Mouse (Mus musculus): ENCODE measurements around the gene Gas6. TPM values are rescaled to one million over a fixed set of nuclear protein-coding genes. Genes with fewer than 3 reads are reported as not detected.

The Gas6 gene
- polyA plus RNA-seq, 1 experiment, result 54.0 TPM

DNA sequence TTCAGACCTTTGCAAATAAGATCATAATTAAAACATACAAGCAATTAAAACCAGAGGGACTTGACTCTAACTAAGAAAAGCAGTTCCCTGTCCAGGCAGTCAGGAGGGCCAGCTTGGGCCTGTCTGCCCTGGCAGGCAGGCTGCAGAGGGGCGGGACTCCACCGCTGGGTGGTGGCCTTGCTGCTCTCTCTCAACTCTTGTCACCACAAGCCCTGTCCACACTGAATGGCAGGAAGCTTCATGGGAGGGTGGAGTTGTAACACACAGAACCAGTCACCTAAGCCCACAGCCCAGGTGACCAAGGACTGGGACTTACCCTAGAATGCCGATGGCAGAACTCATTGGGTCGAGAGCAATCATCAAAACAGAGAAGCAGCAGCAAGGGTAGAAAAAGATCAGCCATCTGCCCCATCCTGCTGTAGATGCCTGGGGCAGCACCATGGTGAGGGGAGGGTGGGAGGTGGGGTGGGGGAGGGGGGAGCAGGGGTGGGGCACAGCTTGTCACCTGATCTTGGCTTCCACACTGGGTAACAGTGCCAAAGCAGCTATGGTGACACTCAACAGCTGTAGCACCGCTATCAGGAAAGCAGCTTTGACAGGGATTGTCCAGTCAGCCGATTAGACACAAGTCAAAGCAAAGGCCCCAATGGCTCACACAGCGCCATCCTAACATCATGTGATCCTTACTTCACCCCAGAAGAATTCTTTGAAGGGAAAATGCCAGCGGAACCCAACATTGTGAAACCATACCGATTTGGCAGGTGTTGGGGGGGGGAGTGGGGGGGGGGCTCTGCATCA is 1.9 kb downstream of the Gas6 start:
- H3K36me3 ChIP-seq (ENCODE audit: control insufficient read depth, insufficient read depth, low read length), result no peaks in the 10 kb centered on the region
- no peak for DNase-seq (ENCODE audit: low read depth in 1 of 2, low spot score in 2 of 2)
- no peak overlapping the region for H3K4me3 ChIP-seq (ENCODE audit: extremely low read depth, insufficient read depth, insufficient read length)
- TF ChIP-seq CTCF (IDR thresholded peaks at IDR 0.05; ENCODE audit: extremely low read depth, insufficient read depth, insufficient read length, insufficient replicate concordance) (no peak), POLR2A (IDR thresholded peaks at IDR 0.05; ENCODE audit: low read depth, low read length) (no peak)
- no peaks in the 10 kb centered on the region; the same call in 1 of the 2 replicates for H3K4me1 ChIP-seq (ENCODE audit: control insufficient read depth, insufficient read depth, insufficient read length)
- WGBS, result 63% methylated on average over 9 of the region's 9 CpGs
- H3K27ac ChIP-seq (ENCODE audit: insufficient read depth, low read length), result no peak overlapping the region
- H3K27me3 ChIP-seq (ENCODE audit: control insufficient read depth, insufficient read depth, low read length), result peaks cover 7% of the 10 kb centered on the region

DNA sequence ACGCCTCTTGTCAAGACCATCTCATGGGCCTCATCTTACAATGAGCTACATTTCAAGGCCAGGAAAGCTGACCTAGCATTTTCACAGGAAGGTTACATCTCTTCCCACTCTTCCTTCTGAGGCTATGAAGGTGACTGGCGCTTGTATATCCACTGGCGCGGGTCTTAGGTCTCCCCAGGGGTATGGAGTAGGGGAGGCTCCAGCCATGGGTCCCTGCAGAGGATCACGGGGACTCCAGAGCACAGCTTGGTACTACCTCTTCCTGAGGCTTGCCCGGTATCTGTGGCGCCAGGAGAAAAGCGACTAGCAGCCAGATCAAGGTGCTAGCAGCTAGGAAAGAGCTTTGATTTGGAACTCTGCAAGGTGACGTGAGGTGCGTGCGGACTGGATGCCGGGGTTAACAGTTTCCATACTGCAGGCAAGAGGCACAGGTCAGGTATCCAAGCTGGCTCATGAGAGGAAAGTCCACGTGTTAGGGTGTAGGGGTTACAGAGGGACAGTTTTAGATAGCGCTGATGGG is 2.7 kb downstream of the Gas6 start:
- H3K27ac ChIP-seq (ENCODE audit: insufficient read depth, low read length), result no peak overlapping the region
- peaks cover 7% of the 10 kb centered on the region for H3K27me3 ChIP-seq (ENCODE audit: control insufficient read depth, insufficient read depth, low read length)
- no peak for TF ChIP-seq CTCF (IDR thresholded peaks at IDR 0.05; ENCODE audit: extremely low read depth, insufficient read depth, insufficient read length, insufficient replicate concordance)
- no peak for TF ChIP-seq POLR2A (IDR thresholded peaks at IDR 0.05; ENCODE audit: low read depth, low read length)
- H3K36me3 ChIP-seq (ENCODE audit: control insufficient read depth, insufficient read depth, low read length), result no peaks in the 10 kb centered on the region
- 88% methylated on average over 14 of the region's 14 CpGs for WGBS
- no peak overlapping the region for H3K4me3 ChIP-seq (ENCODE audit: extremely low read depth, insufficient read depth, insufficient read length)
- no peak for DNase-seq (ENCODE audit: low read depth in 1 of 2, low spot score in 2 of 2)
- no peaks in the 10 kb centered on the region; the same call in 1 of the 2 replicates for H3K4me1 ChIP-seq (ENCODE audit: control insufficient read depth, insufficient read depth, insufficient read length)

DNA sequence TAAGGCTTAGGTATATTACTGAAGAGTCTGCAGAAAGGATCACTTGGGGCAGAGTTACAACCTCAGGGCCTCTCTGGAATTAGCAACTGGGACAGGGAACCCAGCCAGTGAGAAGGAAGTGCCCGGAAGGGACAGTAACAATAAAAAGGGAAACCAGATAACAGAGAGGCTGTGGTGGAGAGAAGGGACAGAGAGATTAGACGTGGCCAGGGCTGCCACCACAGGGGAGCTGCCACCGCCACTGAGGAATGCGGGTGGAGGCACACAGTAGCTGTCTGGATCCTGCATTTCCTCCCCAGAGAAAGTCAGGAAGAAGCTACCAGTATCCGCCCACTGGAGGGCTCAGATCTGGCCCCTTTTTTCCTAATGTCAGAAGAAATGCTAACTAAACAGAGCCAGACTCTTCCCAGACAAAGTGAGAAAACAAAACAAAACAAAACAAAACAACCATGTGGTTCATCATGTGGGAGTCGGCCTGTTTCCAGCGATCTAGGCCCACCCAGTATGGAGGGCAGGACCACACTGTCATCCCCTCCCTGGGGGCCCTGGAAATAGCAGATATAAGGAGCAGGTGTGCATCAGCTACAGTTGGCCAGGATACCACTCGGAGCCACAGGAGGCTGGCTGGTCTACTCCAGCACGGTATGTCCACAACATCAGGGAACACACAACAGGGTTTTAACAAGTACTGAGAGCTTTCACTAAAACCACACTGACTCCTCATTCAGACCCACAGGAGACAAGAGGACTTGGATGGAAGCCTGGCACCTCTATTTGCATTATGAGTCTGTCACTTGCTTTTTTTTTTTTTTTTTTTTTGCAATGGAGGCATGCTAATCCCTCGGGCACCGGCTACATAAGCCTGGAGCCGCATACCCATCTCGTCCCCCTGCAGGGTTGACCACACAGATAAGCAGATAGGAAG is 4.0 kb downstream of the Gas6 start:
- TF ChIP-seq POLR2A (IDR thresholded peaks at IDR 0.05; ENCODE audit: low read depth, low read length), result no peak
- Histone ChIP-seq H3K4me3 (ENCODE audit: extremely low read depth, insufficient read depth, insufficient read length) (no peak overlapping the region), H3K27ac (ENCODE audit: insufficient read depth, low read length) (no peak overlapping the region; the same call in 1 of the 2 replicates), H3K27me3 (ENCODE audit: control insufficient read depth, insufficient read depth, low read length) (peaks cover 7% of the 10 kb centered on the region), H3K4me1 (ENCODE audit: control insufficient read depth, insufficient read depth, insufficient read length) (no peaks in the 10 kb centered on the region; the same call in 1 of the 2 replicates), H3K36me3 (ENCODE audit: control insufficient read depth, insufficient read depth, low read length) (no peaks in the 10 kb centered on the region)
- no peak for DNase-seq (ENCODE audit: low read depth in 1 of 2, low spot score in 2 of 2)
- 51% methylated on average over 13 of the region's 13 CpGs for WGBS

GRCm38 (mm10) chr8:13489351-13489750 is 4.9 kb downstream of the Gas6 start:
- TF ChIP-seq POLR2A (IDR thresholded peaks at IDR 0.05; ENCODE audit: low read depth, low read length), result no peak
- TF ChIP-seq CTCF (IDR thresholded peaks at IDR 0.05; ENCODE audit: extremely low read depth, insufficient read depth, insufficient read length, insufficient replicate concordance), result no peak
- Histone ChIP-seq H3K4me1 (ENCODE audit: control insufficient read depth, insufficient read depth, insufficient read length) (no peaks in the 10 kb centered on the region; the same call in 1 of the 2 replicates), H3K36me3 (ENCODE audit: control insufficient read depth, insufficient read depth, low read length) (no peaks in the 10 kb centered on the region), H3K27ac (ENCODE audit: insufficient read depth, low read length) (no peak overlapping the region), H3K27me3 (ENCODE audit: control insufficient read depth, insufficient read depth, low read length) (peaks cover 5% of the 10 kb centered on the region), H3K4me3 (ENCODE audit: extremely low read depth, insufficient read depth, insufficient read length) (no peak overlapping the region)
- DNase-seq (ENCODE audit: low read depth in 1 of 2, low spot score in 2 of 2), result no peak
- WGBS, result 86% methylated on average over 3 of the region's 3 CpGs

DNA sequence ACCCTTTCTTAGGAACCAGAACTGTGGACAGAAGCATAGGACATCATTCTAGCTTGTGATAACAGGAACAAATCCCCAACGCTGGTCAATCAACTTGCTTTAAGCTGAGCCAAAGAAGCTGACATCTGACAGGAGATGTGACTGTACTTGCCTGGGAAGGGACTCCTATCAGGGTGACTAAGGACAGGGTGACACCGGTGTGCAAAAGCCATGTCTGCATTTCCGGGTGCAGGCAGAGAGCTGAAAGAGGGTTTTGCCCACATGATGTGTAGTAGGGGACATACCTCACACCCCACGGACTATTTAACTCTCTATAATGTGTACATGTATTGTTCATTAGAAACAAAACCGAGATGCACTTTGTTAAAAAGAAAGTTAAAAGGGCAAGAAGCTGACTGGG is 11.1 kb downstream of the Gas6 start:
- no peak overlapping the region for H3K27ac ChIP-seq (ENCODE audit: insufficient read depth, low read length)
- no peaks in the 10 kb centered on the region for H3K27me3 ChIP-seq (ENCODE audit: control insufficient read depth, insufficient read depth, low read length)
- no peaks in the 10 kb centered on the region for H3K36me3 ChIP-seq (ENCODE audit: control insufficient read depth, insufficient read depth, low read length)
- no peak for DNase-seq (ENCODE audit: low read depth in 1 of 2, low spot score in 2 of 2)
- WGBS, result 86% methylated on average over 5 of the region's 5 CpGs
- TF ChIP-seq POLR2A (IDR thresholded peaks at IDR 0.05; ENCODE audit: low read depth, low read length) (no peak), CTCF (IDR thresholded peaks at IDR 0.05; ENCODE audit: extremely low read depth, insufficient read depth, insufficient read length, insufficient replicate concordance) (no peak)
- H3K4me3 ChIP-seq (ENCODE audit: extremely low read depth, insufficient read depth, insufficient read length), result no peak overlapping the region
- H3K4me1 ChIP-seq (ENCODE audit: control insufficient read depth, insufficient read depth, insufficient read length), result no peaks in the 10 kb centered on the region

DNA sequence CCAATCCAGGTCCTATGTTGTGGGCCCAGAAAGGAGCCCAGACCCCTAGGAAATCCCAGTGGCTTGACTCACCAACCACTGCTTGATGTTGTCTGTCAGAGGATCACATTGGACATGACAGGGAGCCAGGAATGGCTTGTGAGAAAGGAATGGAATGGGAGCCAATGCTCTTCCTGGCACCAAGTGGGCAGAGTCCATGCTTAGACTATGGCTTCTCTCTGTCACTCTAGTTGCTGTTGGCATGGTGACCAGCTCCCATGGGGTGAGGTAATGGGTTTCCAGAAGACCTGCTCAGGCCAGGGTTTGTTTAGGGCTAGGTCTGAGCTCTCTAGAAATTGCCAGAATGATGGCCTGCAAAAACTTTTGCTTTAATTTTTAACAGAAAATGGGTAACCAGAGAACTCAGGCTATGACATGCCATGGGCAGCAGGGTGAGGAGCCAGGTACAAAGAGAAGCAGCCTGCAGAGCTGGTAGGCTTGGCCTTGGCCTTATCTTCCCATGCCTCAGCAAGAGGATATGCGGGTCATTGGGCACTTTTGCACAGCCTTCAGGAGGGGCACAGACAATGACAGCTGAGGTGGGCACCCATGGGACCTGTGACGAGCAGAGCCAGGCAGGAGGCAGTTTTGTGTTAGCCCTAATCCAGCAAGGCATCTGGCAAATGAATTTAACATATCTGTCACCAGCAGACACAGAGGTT is 12.0 kb downstream of the Gas6 start:
- H3K4me3 ChIP-seq (ENCODE audit: extremely low read depth, insufficient read depth, insufficient read length), result no peak overlapping the region
- no peaks in the 10 kb centered on the region for H3K4me1 ChIP-seq (ENCODE audit: control insufficient read depth, insufficient read depth, insufficient read length)
- no peak for TF ChIP-seq POLR2A (IDR thresholded peaks at IDR 0.05; ENCODE audit: low read depth, low read length)
- no peak for TF ChIP-seq CTCF (IDR thresholded peaks at IDR 0.05; ENCODE audit: extremely low read depth, insufficient read depth, insufficient read length, insufficient replicate concordance)
- no peak for DNase-seq (ENCODE audit: low read depth in 1 of 2, low spot score in 2 of 2)
- no peak overlapping the region for H3K27ac ChIP-seq (ENCODE audit: insufficient read depth, low read length)
- no peaks in the 10 kb centered on the region for H3K36me3 ChIP-seq (ENCODE audit: control insufficient read depth, insufficient read depth, low read length)
- WGBS, result 47% methylated on average over 2 of the region's 2 CpGs
- H3K27me3 ChIP-seq (ENCODE audit: control insufficient read depth, insufficient read depth, low read length), result no peaks in the 10 kb centered on the region

Data from spleen, adult 2 months (tissue).